Mouse (Mus musculus): ENCODE data around the gene Dlx4.

The Dlx4 gene

DNA sequence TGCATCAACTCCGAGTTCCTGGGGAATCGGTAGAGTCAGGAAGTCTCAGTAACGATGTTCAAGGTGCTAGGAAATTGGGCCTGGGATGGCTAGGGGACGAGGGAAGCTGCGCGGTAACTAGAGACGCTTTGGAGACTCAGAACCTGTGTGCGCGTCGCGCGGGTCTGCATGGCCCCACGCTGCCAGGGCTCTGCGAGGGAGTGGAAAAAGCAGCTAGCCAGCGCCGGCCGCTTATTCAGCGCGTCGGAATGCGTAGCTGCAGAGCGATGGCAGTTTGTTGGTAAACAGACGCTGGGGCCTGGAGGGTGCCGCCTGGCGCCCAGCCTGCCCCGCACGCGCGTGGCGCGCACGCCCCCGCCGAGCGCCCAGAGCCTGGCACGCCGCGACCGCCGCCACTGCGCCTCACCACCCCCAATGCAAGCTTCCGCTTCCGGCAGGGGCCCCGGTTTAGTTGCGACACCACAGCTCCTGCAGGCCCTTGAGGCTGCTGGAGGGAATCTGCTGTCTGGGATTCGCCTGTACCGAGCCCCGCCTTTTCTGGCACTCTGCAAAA, at the start of gene Dlx4:
TSS of gene Dlx4 (minus strand) at position 413 of the 553 bp plus-strand sequence.
- peak; percentile 29 for DNase-seq (ENCODE audit: low spot score)

DNA sequence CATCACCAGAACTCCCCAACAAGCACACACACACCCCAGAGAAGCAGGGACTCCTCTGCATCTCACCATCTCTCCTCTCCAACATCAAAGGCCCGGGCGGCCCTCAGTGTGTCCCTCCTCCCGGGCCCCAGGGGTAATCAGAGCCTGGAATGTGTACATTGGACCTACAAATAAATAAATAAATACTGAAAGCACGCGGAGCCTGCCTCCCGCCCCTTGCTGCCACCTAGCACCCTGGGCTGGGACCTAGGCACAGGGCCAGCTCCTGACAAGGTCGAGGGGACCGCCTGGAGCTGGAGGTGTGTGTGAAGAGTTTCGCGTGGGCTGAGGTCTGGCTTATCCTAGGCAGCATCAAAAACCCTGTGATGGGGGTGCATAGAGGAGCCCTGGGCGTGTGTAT, 43.8 kb upstream of the Dlx4 start:
- no peak for DNase-seq (ENCODE audit: low spot score)

DNA sequence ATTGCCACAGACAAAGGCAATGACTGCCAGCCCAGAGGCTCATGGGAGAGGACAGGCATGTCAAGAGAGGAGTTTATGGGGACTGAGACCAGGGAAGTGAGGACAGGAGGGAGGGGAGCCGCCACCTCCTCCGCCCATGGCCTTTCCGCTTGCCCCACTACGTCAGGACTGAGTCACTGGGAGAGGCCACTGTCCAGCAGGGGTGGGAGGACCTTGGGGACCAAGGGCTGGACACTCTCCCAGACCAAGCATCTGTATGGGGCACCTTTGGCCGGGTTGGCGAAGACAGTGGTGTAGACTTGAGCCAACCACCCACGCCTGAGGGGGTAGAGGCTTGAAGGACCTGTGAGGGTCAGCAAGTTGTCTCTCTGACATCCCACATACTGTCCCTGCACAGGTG, 40.8 kb upstream of the Dlx4 start:
- DNase-seq (ENCODE audit: low spot score) = no peak

DNA sequence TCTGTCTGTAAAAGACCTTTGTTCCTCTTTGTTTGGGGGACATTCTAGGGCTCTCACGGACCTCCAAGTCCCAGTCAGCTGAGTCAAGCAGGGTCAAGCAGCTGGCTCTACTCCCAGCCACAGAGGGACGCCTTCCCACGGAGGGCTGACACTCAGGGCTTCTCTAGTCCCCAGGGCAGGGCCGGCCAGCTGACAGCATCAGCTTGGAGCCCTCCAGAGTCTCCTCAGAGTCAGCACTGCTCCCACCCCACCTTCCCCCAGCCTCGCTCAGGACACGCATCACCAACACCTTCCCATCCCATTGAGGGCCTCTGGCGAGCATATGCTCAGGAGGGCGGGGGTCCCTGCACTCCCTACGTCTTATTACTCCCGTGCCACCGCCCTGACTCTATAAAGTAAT, 39.6 kb upstream of the Dlx4 start:
- DNase-seq (ENCODE audit: low spot score) = no peak

DNA sequence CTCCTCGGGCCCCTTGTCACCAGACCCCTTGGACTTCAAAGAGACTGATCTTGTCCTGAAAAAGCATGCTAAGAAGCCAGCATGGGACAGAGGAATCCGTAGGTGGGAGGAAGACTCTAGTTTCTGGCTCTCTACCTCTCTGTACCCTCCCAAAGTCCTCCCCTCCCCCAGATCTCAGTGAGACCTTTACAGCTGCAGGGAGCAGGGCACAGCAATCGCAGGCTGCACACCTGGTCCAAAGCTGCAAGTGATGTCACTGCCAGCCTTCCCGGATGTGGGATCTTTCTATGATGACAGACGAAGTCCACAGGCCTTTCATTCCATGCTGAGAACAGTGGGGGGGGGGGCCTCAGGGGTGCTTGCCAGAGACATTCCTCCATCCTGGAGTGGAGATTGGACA, 38.5 kb upstream of the Dlx4 start:
- no peak for DNase-seq (ENCODE audit: low spot score)

DNA sequence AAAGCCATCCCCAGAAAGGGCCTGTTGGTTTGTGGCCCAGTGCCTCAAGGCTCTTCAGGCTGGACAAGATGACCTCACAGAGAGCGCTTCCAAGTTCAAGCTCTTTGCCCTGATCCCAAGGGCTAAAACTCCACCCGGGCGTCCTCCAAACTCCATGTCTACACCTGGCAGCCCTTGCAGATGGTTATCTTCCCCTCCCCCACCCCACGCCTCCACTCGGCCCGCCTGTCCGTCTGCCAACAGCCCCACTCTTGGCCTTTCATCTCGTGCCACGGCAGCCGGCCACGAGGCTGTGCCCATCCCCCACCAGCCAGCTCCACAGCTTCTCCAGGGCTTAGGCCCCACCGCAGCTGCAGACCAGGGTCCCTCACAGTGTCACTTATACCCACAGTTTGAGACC, 33.2 kb upstream of the Dlx4 start:
- DNase-seq (ENCODE audit: low spot score) = no peak

DNA sequence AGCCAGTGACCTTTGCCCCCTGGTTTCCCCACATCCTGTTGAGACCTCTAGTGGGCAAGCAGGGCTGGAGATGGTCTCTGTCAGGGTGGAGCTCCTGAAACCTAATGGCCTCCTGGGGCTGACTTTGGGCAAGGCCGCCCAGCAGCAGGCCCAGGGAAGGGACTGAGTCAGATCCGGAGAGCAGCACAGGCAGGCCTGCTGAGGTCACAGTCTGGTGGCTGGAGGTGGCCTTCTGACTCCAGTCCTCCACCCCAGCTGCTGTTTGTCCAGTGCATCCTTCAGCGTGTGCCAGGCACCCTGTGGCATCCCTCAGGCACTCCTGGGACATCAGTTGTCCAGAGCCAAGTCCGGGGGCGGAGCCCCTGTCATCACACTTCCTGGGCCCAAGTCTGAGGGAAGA, 19.8 kb upstream of the Dlx4 start:
- no peak for DNase-seq (ENCODE audit: low spot score)

DNA sequence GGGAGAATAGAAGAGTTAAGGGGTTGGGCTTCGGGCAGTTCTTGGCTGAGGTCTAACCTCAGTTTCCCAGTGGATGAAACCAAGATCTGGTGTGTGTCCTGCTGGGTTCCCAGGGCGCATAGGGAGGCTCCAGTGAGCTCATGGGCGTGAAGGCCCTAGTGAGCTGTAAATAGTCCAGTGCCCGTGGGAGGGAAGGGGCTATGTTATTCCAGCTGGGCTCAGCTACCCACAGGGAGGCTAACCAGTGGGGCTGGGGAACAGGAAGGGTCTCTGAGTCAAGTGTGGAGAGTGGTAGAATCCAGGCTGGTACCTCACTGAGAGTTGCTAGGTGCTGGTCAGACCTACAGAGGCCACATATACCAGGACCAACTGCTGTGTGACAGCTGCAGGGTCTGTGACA, 15.6 kb upstream of the Dlx4 start:
- DNase-seq (ENCODE audit: low spot score) = no peak

DNA sequence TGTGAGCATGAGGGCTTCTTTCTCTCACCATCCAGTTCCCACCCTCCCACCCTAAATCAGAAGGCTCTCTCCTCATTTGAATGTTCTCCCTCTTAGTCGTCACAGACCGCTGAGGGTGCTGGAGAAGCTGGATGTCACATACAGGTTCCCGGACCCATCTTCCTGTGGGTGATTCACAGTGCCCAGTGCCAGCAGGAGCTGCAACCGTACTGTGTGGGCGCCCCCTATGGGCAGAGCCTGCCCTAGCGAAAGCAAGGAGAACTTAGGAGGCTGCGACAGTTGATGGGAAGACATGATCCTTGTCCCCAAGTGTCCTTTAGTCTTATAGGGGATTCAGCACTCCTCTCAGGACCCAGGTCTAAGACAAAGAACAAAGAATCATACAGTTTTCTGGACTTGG, 14.6 kb upstream of the Dlx4 start:
- DNase-seq (ENCODE audit: low spot score) = no peak

DNA sequence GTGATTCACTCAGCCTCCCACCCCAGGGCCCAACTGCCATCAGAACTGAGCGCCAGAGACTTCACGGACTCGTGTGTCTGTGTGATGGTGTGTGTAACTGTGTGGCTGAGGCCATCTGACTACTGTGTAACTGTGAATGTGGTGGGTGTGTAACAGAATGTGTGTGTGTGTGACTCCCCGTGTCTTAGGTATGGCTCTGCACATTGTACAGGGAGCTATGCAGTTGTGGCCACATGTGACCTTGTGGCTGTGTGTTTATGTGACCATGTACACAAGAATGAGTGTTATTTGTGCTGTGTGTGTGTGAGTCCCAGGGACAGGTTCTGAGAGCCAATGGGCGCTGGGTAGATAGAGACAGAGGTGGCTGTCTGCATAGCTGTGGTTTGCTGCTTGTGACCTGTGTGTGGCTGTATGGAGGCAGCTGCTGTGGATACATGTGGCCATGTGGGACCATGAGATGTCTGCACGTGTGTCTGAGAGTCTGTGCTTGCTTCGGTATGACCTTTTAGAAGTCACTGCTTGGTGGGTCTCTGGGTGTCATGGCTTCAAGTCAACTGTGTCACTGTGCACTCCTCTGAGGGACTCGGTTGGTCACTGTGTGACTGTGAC, 13.8 kb upstream of the Dlx4 start:
- no peak for DNase-seq (ENCODE audit: low spot score)

DNA sequence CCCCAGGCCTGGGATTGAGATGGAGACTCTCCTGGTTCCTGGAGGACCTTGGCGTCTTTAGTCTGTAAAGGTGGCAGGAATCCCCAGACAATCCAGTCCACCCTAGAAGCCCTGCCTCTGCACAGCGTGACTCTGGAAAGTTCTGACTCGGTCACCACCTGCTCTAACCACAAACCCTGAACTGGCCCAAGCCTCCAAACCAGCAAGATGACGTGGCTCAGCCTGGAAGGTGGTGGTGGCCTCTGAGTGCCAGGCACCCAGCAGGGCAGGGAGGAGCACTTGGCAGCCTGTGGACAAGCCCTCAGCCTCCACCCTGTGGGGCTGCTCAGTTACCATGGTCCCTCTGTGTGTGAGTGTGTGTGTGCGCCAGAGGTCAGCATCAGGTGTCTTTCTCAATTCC, 11.8 kb upstream of the Dlx4 start:
- DNase-seq (ENCODE audit: low spot score) = no peak

DNA sequence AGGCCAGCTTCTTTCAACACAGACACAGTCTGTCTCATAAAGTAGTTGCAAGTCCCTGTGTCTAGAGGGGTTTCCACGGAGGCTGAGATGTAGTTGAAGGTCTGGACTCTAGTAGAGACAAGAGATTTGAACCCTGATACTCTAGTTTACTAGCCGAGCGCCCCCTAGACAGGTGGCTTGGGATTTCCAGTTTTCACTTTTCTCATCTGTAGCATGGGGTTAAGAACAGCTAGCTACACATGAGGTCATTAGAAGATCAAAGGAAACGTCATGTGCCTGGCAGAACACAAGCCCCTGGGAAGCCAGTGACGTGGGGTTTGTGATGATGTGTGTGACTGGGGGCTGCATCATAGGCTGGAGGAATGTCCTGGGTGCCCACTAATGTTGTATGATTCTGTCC, 11.3 kb upstream of the Dlx4 start:
- DNase-seq (ENCODE audit: low spot score) = no peak

DNA sequence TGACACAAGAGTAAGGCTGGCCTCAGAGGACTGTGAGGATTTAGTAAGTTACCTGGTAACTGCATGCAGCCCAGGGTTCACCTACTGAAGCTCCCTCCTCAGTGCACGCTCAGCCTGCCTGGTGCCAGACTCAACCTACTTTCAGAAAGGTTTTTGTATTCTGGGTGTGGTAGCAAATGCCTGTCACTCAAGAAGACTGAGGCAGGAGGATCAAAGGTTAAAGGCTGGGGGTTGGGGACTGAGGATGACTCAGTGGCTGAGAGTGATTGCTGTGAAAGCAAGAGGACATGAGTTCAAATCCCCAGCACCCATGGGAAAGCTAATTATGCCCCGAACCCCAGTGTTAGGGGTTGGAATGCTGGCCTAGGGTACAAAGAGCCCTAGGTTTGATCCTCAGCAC, 9.4 kb upstream of the Dlx4 start:
- no peak for DNase-seq (ENCODE audit: low spot score)

DNA sequence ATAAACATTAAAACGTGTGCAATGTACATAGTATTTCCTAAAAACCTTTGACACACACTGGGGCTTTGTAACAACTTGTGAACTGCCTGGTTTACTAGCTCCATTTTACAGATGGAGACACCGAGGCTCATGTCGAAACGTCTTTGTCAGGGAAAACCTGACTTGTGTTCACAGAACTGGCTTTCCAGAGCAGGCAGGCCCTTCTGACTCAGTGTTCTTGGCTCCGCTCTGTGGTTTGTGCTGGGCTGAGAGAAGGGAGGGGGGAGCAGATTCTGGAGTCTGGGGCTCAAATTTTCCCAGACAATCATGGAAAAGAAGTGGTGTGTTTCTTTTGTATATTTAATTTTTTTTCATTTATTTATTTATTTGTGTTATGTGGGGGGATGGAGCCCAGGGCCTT, 7.6 kb upstream of the Dlx4 start:
- no peak for DNase-seq (ENCODE audit: low spot score)

DNA sequence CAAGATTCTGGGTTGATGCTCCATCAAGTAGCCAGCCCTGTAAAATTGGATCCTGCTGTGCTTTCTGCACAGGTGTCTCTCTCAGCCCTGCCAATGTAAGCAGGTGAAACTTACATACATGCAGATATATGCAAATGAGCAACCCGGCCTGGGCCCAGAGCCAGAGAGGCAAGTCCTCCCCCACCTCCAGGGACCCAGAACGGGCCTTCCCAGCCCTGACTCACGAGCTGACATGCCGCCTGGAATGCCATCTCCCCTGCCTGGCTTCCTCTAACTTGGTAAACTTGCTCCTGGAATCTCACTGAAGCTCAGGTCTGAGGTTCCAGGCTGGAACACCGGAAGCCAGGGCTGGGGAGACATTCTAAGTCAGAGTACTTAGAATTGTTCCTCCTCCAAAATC, 7.1 kb upstream of the Dlx4 start:
- DNase-seq (ENCODE audit: low spot score) = no peak

DNA sequence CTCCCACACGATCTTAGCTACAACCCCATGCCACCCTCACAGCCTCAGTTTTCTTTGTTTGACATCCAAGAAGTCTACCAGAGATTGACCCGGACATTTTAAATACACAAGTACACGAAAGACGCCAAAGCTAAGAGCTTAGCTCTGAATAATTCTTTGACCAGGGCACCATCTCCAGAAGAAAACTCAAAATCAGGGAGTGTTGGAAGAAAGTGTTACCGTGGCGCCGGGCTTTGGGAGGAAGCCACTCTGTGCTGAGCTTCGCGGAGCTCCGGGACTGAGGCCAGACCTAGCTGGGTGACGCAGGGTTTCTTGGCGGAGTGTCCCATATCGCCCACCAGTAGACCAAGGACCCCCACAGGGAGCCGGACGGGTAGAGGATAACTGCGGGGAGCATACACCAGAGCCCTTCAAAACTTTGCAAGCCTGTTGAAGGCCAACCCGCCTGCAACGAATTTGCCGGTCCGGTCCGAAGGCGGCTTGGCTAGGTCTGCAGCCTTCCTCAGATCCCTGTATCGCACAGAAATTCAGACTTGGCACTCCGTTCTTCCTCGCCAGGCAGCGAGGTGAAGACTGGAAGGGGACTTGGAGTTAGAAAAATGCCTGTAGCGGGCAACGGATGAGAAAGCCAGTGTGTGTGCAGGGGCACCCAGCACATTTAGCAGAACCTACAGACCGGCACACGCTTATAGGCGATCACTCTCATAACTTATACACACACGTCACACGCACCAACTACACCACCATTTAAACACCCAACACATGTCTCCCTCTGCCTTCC, 4.4 kb upstream of the Dlx4 start:
- no peak for DNase-seq (ENCODE audit: low spot score)

DNA sequence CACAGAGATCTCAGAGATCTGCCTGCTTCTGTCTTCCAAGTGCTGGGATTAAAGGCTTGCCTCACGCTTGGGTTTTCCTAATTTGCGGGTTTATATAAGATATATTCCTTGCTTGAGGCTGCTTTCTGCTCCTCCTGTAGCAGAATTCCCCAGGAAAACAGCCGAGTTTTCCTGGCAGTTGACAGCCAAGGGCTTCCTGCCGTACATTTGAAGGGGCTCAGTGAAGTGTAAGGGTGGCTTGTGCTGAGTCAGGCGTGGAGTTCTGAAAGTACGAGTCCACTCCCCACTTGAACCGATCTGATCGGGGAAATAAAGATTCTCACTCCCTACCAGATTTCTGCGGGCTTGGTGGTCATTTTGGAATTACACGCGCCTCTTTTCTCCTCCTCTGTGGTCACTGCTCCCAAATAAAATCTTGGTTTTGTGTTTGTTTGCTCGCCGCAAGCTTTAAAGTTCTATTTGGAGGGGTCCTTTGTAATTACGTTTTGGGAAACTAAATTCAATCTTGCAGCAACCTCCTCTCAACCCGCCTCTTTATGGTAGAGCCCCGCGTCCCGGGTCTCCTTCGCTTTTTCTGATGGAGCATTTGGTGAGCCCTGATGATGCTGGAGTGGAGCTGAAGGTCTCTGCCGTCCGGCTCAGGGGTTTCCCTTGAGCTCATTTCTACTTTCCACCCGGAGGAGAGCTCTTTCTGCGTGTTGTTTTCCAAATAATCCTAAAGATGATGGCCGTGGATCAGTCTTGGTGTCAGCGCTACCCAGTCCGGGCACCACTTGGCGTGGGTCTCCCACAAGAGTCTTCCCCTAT, 3.6 kb upstream of the Dlx4 start:
- no peak for DNase-seq (ENCODE audit: low spot score)

DNA sequence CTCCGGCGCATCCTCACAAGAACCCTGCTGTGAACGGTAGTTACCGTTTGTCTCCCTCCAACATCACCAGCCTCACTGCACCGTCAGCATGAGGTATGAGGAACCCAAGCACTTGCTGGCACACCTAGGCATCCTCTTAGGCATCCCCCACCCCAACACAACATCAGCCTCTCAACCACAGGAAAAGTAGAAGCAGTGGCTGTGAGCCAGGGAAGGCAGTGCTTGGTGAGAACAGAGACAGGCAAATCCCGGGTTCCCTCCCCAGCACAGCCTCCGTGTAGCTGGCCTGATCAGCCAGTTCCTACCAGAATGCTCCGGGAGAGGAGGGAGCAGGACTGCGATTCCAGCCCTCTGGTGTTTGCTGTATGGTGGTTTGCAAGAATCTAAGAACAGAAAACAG, 2.7 kb upstream of the Dlx4 start:
- DNase-seq (ENCODE audit: low spot score) = no peak

DNA sequence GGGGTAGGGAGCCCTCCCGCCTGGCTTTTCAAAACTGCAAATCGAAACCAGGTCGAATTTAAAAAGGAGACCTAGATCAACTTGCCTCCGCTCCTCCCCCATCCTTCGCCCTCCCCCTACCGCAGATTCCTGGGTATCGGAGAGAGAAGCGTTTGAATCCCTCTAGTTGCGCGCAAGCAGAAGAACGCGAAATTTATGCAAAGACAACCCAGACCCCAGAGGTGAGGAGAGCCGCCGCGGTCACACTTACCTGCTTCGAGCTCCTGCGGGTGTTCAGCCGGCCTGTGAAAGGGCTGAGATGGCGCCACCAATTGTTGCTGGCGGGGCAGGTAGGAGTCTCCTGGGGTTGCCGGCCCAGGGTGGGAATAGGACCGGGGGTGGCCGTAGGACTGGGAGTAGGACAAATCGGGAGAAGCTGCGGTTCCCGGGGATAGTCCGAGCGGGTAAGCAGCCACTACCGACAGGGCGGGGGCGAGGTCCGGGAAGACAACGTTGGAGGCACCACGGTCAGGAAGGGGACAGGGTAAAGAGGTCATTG, 1.0 kb downstream of the Dlx4 start:
- DNase-seq (ENCODE audit: low spot score) = no peak

DNA sequence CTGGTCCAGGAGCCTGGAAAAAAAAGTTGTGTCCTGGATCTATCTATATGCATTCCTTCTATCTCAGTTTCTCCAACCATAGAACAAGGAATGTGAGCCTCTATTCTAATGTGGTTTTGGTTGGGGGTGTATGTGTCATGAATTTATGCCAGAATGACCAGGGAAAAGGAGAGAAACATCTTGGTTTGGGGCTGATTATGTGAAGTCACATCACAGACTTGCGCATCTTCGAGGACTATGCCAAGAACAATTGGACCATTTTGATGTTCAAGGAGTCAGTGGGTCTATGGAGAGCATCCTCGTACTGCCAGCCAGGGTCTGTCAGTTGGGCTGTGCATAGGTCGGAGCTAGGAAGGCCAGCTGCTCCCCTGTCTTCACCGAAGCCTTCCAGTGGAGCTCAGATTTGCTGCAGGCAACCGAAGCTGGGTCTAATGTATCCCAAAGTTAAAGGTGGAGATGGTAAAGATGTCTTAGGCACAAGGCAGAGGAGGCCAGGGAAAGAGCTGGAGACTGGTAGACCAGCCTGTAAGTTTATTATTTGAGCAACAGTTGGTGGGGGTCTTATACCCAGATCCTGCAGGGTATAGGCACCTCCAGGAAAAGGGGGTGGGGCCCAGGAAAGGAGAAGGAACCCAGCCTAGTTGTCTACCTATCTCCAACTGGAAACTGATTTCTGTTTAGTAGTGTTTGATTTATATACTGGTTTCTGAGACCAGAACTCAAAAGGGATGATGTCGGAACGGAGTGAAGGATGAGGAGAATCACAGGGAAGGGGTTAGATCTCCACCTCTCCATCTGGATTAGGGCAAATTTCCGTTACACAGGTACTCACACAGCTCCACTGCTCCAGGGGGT, 1.7 kb downstream of the Dlx4 start:
- no peak for DNase-seq (ENCODE audit: low spot score)

DNA sequence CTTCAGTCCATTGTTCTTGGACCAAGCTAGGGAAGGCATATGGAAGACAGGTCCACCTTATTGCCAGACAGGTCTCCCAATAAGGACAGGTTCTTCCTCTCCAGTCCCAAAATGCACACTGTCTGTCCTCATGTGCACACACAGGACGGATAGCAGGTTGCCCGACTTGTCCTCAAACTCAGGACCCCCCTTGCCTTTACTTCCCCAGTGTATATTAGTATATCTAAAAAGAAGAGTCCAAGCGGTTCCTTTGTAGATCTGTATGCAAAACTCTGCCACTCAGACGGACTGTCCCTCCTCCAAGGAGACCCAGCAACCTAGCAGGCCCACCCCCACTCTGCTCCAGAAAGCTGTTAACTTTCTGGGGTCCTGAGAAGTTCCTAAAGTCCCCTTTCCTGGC, 2.4 kb downstream of the Dlx4 start:
- DNase-seq (ENCODE audit: low spot score) = no peak

Measured in T-cell, adult 2 months (primary cell).